Mouse (Mus musculus): Measurements from ENCODE around the gene Bbs5.

GRCm38 (mm10) chr2:69618336-69618735, 28.6 kb upstream of the Bbs5 start:
- no peak for TF ChIP-seq CTCF (conservative IDR thresholded peaks at IDR 0.05; ENCODE audit: insufficient read depth, insufficient read length, low read depth, low read length)
- TF ChIP-seq POLR2A (IDR thresholded peaks at IDR 0.05; ENCODE audit: low read depth, low read length): no peak
